Mouse (Mus musculus) testis, adult 2 months (tissue): Measurements from ENCODE around the gene Reln.

Experiments used
- CTCF ChIP-seq: fragments of 200-500 bp; IDR thresholded peaks from 2 replicates; pipeline ENCODE4 v1.5.1; 2012; ENCODE audit warnings: low read depth, mild to moderate bottlenecking, inconsistent platforms, low read length, moderate library complexity; ENCODE audit not compliant: control insufficient read depth, insufficient read depth, insufficient replicate concordance
- POLR2A ChIP-seq: fragments of 200-500 bp; IDR thresholded peaks from 2 replicates; pipeline ENCODE4 v1.6.1; 2012; ENCODE audit warnings: low read depth, mild to moderate bottlenecking, inconsistent platforms, low read length, moderate library complexity; ENCODE audit not compliant: control insufficient read depth

DNA sequence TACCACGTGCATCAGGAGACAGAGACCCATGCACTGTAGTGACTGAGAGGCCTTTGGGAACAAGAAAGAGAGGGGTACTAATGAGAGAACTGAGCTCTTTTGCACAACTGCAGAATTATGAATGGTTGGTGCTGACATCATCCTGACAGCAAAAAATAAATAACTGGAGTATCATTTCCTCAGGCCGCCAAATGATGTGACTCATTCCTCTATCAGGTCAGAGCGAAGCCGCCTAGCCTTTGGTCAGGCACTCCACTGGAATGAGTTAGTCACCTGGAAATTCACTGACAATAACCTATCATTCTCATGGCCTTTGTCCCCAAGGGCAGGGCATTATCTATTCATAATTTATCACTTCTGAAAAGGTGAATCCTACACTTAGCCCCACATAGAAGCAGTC lies 202.7 kb downstream of the Reln start:
- TF ChIP-seq POLR2A, result no peak
- TF ChIP-seq CTCF, result no peak
